Mouse (Mus musculus): ENCODE measurements at regions not wholly inside any gene's neighbourhood (a gene's known extent, or its start where the extent isn't known, plus 50 kb on each side); places are given as distances from the start of the nearest gene placed in this dataset.
A peak's percentile ranks its signal among the peaks of the same experiment; 100 is the strongest.

GRCm38 (mm10) chr17:27318969-27319695 is 114.9 kb upstream of the Lemd2 start:
- Histone ChIP-seq H3K4me1 (peaks cover 26% of the 10 kb centered on the region), H3K27ac (replicated peaks) (no peak overlapping the region), H3K9me3 (no peaks in the 10 kb centered on the region), H3K4me3 (no peak overlapping the region), H3K36me3 (no peaks in the 10 kb centered on the region), H3K9ac (no peak overlapping the region), H3K27me3 (replicated peaks) (peaks cover 70% of the 10 kb centered on the region), H3K4me2 (no peak overlapping the region)
- whole genome bisulfite sequencing, result 66% methylated on average over 7 of the region's 7 CpGs
- no peak for ATAC-seq (ENCODE audit: extremely low read depth, insufficient number of reproducible peaks, low FRiP score, low TSS enrichment)

DNA sequence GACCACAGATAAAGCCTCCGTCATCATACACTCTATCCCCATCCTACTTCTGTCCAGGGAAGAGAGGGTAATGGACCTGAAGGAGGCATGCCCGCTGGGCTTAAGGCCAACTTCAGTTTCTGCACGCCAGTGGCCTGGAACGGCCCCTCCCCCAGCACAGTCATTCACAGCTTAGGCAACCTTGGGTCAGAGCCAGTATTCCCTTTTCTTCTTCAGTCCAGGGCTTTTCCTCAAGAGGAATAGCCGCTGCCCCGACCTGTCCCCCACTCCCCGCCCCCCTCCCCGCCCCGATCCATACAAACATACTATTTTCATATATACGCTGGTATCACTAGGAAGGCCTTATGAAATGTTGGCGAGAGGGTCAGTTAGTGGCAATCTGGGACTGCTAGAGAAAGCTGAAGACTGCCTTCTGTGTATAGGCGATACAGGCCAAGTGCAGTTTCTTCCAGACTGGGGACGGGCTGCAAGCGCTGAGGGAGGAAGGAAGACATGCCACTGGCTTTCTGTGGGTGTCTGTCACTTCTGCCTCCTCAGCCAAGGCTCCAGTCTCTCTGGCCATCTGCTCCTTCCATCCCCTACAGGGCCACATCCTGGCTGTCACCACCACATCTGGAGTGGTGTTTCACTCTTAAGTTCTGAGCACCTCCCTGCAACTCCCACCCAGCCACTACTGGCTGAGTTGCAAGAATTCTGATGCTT is 113.5 kb upstream of the Lemd2 start:
- Histone ChIP-seq H3K4me3 (no peak overlapping the region), H3K36me3 (no peaks in the 10 kb centered on the region), H3K27me3 (replicated peaks) (peaks cover 72% of the 10 kb centered on the region), H3K4me1 (peaks cover 26% of the 10 kb centered on the region), H3K27ac (replicated peaks) (peak overlapping the region; percentile 2; the same call in 1 of the 2 replicates), H3K9me3 (no peaks in the 10 kb centered on the region), H3K4me2 (peak overlapping the region; percentile 41), H3K9ac (no peak overlapping the region)
- 35% methylated on average over 14 of the region's 14 CpGs for WGBS
- ATAC-seq (ENCODE audit: extremely low read depth, insufficient number of reproducible peaks, low FRiP score, low TSS enrichment), result no peak

GRCm38 (mm10) chr17:27316711-27317575 is 112.7 kb upstream of the Lemd2 start:
- peak overlapping the region; percentile 41 for H3K4me2 ChIP-seq
- WGBS, result 74% methylated on average over 21 of the region's 21 CpGs

DNA sequence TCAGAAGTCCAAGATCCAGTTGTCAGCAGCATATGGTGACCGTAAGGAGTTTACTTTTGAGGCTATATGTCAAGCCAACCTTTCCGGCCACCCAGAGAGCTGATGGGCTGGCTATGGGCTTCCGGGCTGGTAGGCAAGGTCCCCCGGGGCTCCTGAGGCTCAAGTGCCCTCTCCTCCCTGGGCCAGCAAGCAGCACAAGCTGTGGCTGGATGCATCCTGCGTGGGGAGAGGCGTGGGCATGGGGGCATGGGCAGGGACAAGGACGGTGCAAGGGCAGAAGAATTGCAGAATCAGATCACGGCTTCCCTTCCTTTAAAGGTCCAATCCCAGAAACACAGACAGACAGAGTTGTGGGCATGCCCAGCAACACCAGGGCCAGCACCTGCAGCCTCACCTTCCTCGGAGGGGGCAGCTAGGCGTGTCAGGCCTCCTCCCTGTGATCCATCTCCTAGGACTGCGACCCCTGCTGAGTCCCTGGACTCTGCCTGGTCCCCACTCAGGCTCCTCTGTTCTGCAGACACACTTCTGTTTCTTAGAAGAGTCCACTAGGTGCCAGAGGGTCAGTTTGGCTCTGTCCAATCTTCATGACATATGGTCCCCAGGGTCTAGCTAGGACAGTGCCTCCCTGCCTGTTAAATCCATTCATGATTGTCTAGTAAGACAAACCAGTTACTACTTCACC is 111.8 kb upstream of the Lemd2 start:
- WGBS, result 78% methylated on average over 11 of the region's 11 CpGs
- Histone ChIP-seq H3K4me3 (no peak overlapping the region), H3K27me3 (replicated peaks) (peaks cover 71% of the 10 kb centered on the region), H3K4me2 (no peak overlapping the region), H3K36me3 (no peaks in the 10 kb centered on the region), H3K9ac (no peak overlapping the region), H3K4me1 (peaks cover 26% of the 10 kb centered on the region), H3K9me3 (no peaks in the 10 kb centered on the region), H3K27ac (replicated peaks) (no peak overlapping the region)
- no peak for ATAC-seq (ENCODE audit: extremely low read depth, insufficient number of reproducible peaks, low FRiP score, low TSS enrichment)

More at GRCm38 (mm10) chr17:27316711-27317575, 112.7 kb upstream of the Lemd2 start:
- no peak overlapping the region for H3K4me3 ChIP-seq
- no peak for ATAC-seq (ENCODE audit: extremely low read depth, insufficient number of reproducible peaks, low FRiP score, low TSS enrichment)
- no peak overlapping the region for H3K9ac ChIP-seq
- peaks cover 26% of the 10 kb centered on the region for H3K4me1 ChIP-seq
- peaks cover 75% of the 10 kb centered on the region for H3K27me3 ChIP-seq (replicated peaks)
- H3K9me3 ChIP-seq, result no peaks in the 10 kb centered on the region
- H3K27ac ChIP-seq (replicated peaks), result no peak overlapping the region
- no peaks in the 10 kb centered on the region for H3K36me3 ChIP-seq

DNA sequence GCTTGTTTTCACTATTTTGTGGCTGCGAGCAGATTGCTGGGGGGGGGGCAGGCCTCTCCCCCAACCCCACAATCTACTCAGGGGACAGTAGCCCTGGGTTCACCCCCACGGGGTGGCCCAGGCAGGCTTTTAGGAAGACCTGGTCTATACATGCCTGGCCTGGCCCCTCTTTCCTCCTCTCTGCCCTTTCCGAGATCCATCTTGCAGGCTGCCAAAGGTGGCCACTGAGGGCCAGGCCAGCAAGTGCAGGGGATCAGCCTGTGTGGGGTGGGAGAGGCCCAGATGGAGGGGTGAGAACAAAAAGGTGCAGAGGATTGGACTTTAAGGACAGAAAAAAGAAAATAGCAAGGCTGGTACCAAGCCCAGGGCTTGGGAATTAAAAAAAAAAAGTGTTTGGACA is 111.2 kb upstream of the Lemd2 start:
- Histone ChIP-seq H3K4me1 (peaks cover 26% of the 10 kb centered on the region), H3K27me3 (replicated peaks) (peaks cover 66% of the 10 kb centered on the region), H3K4me2 (no peak overlapping the region), H3K9me3 (no peaks in the 10 kb centered on the region), H3K27ac (replicated peaks) (no peak overlapping the region), H3K4me3 (no peak overlapping the region), H3K36me3 (no peaks in the 10 kb centered on the region), H3K9ac (no peak overlapping the region)
- no peak for ATAC-seq (ENCODE audit: extremely low read depth, insufficient number of reproducible peaks, low FRiP score, low TSS enrichment)
- WGBS, result 61% methylated on average over 3 of the region's 3 CpGs

DNA sequence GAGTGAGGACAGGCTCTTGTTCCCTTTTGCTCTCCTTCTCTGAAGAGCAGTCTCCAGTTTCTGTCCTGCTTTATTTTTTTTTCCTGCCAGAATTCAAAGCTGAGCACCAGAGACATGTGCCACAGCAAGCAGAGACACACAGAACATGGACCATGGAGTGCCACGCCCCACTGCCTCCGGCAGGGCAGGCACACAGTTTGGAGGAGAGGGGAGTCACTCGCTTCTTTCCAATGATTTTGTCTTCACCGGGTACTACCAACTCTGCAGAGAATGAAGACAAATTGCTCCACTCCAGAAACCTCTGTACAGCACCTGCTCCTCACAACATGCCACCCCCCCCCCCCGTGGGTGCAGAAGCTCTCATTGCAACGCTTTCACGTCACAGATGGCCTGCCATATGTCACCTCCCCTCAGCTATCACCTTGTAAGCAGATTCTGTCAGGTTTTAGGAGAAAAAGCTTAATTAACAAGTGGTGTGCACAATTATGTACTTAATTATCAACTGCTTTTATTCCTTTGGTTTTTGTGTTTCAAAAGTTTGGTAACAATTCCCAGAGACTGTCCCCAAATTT is 110.6 kb upstream of the Lemd2 start:
- Histone ChIP-seq H3K4me2 (no peak overlapping the region), H3K4me1 (peaks cover 26% of the 10 kb centered on the region), H3K27ac (replicated peaks) (no peak overlapping the region), H3K36me3 (no peaks in the 10 kb centered on the region), H3K4me3 (no peak overlapping the region), H3K27me3 (replicated peaks) (peaks cover 62% of the 10 kb centered on the region), H3K9me3 (no peaks in the 10 kb centered on the region), H3K9ac (no peak overlapping the region)
- no peak for ATAC-seq (ENCODE audit: extremely low read depth, insufficient number of reproducible peaks, low FRiP score, low TSS enrichment)
- WGBS, result 55% methylated on average over 7 of the region's 7 CpGs

- no peak for ATAC-seq (ENCODE audit: extremely low read depth, insufficient number of reproducible peaks, low FRiP score, low TSS enrichment)
- Histone ChIP-seq H3K36me3 (no peaks in the 10 kb centered on the region), H3K4me2 (no peak overlapping the region), H3K27ac (replicated peaks) (no peak overlapping the region), H3K4me3 (no peak overlapping the region), H3K9me3 (no peaks in the 10 kb centered on the region), H3K4me1 (peaks cover 8% of the 10 kb centered on the region; the same call in 1 of the 2 replicates), H3K9ac (no peak overlapping the region), H3K27me3 (replicated peaks) (peaks cover 16% of the 10 kb centered on the region; the same call in 1 of the 2 replicates)
- 42% methylated on average over 4 of the region's 4 CpGs for WGBS
Measured at GRCm38 (mm10) chr17:27308933-27309332, 104.7 kb upstream of the Lemd2 start.

DNA sequence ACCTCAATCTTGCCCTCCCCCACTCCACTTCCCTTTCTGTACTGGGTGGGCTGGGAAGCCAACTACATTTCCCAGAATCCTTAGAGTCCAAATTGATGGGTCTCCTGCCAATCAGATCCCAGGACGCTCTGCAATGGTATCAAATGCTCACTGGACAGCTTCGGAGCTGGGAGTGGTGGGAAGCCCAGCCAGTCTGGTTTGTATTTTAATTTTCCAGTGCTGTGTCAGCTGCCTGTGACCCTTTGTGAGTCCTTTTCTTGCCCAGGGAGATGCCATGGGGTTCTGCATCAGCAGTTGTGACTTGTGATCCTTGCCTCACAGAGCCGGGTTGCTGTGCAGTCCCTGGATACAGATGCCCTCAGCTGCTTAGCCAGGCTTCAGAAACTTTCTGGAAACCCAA is 100.6 kb upstream of the Lemd2 start:
- Histone ChIP-seq H3K36me3 (no peaks in the 10 kb centered on the region), H3K27ac (replicated peaks) (no peak overlapping the region), H3K4me2 (no peak overlapping the region), H3K9ac (no peak overlapping the region), H3K4me1 (peaks cover 11% of the 10 kb centered on the region; the same call in 1 of the 2 replicates), H3K27me3 (replicated peaks) (peaks cover 8% of the 10 kb centered on the region), H3K4me3 (no peak overlapping the region), H3K9me3 (no peaks in the 10 kb centered on the region)
- WGBS, result 61% methylated on average over 3 of the region's 3 CpGs
- no peak for ATAC-seq (ENCODE audit: extremely low read depth, insufficient number of reproducible peaks, low FRiP score, low TSS enrichment)

GRCm38 (mm10) chr17:27303633-27304479 is 99.6 kb upstream of the Lemd2 start:
- Histone ChIP-seq H3K4me1 (peaks cover 13% of the 10 kb centered on the region), H3K27me3 (replicated peaks) (peaks cover 16% of the 10 kb centered on the region), H3K27ac (replicated peaks) (no peak overlapping the region), H3K9ac (no peak overlapping the region), H3K9me3 (no peaks in the 10 kb centered on the region), H3K4me3 (no peak overlapping the region), H3K36me3 (no peaks in the 10 kb centered on the region), H3K4me2 (no peak overlapping the region)
- WGBS, result 65% methylated on average over 17 of the region's 17 CpGs
- ATAC-seq (ENCODE audit: extremely low read depth, insufficient number of reproducible peaks, low FRiP score, low TSS enrichment), result no peak

- WGBS, result 87% methylated on average over 12 of the region's 12 CpGs
- Histone ChIP-seq H3K9me3 (no peaks in the 10 kb centered on the region), H3K27me3 (replicated peaks) (peaks cover 18% of the 10 kb centered on the region), H3K4me2 (no peak overlapping the region), H3K36me3 (no peaks in the 10 kb centered on the region), H3K4me1 (peaks cover 19% of the 10 kb centered on the region), H3K9ac (no peak overlapping the region), H3K4me3 (no peak overlapping the region), H3K27ac (replicated peaks) (no peak overlapping the region)
- no peak for ATAC-seq (ENCODE audit: extremely low read depth, insufficient number of reproducible peaks, low FRiP score, low TSS enrichment)
Measured at GRCm38 (mm10) chr17:27303061-27303460, 98.8 kb upstream of the Lemd2 start.
